Mouse (Mus musculus) mouse embryonic stem cell (cell line): ENCODE results near the gene Nxnl1.

Experiments
- in situ Hi-C, 2 experiments: fragments of 300-500 bp; cut with MboI; formaldehyde crosslinking; loops; 1 replicate in 1 of 2; 3 replicates in 1 of 2; pipeline ENCODE4 v1.14.3; 2019 to 2020; ENCODE audit warnings: low sequenced_read_pairs in 2 of 2, low pct_unique_long_range_greater_than_20kb in 1 of 2, mixed read lengths in 1 of 2; ENCODE audit not compliant: unreplicated experiment in 1 of 2

The Nxnl1 gene

DNA sequence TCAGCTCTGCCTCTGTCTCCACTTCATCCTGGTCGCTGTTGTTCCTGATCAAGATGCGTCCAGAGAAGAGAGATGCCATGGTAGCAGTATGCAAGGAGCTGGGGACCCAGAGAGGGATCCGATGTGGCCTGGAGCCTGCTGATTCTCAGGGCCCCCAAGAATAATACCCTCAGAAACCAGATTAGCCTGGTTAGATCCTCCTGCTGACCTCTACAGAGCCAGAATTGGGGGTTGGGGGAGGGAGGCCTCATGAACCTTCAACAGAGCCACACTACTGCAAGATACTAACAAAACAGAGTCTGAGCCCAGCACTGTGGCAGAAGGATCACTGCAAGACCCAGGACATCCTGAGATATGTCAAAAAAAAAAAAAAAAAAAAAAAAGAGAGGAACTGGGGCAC, at the start of gene Nxnl1:
TSS of gene Nxnl1 (minus strand) at position 101 of the 400 bp plus-strand sequence.
- in situ Hi-C loops = loop anchor here in 1 of 2 experiments (10.0 kb wide), 1 partner anchor 68 kb away; no protein-coding TSS in a partner anchor

GRCm38 (mm10) chr8:71613418-71613817, 47.0 kb upstream of the Nxnl1 start:
- in situ Hi-C loops = no loop called here

DNA sequence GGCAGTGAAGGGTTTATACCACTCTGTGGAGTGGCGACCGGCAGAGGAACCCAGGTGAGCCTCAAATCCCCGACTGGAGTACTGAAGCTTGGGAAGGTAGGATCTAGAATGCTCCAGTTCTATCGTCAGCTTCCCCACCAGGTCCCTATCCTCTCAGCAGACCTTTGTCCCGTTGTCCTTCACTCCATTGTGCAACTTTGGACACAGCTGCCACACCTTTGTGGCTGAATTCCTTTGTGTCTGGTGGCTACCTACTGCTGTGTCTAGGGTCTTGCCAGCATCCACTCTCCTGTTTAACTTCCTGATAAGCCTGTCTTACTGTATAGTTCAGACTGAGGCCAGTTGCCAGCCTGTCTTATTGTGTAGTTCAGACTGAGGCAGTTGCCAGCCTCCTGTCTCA, 45.7 kb upstream of the Nxnl1 start:
- in situ Hi-C loops = no loop called here

GRCm38 (mm10) chr8:71610822-71611651, 44.6 kb upstream of the Nxnl1 start, which contains the start of gene Colgalt1:
Gene Colgalt1 (plus strand): TSS chr8:71610998.
- in situ Hi-C loops = no loop called here

- in situ Hi-C loops = loop anchor here in 1 of 2 experiments (5.0 kb wide), 1 partner anchor 42 kb away; no protein-coding TSS in a partner anchor
Measured at GRCm38 (mm10) chr8:71604021-71604420, 37.6 kb upstream of the Nxnl1 start.

DNA sequence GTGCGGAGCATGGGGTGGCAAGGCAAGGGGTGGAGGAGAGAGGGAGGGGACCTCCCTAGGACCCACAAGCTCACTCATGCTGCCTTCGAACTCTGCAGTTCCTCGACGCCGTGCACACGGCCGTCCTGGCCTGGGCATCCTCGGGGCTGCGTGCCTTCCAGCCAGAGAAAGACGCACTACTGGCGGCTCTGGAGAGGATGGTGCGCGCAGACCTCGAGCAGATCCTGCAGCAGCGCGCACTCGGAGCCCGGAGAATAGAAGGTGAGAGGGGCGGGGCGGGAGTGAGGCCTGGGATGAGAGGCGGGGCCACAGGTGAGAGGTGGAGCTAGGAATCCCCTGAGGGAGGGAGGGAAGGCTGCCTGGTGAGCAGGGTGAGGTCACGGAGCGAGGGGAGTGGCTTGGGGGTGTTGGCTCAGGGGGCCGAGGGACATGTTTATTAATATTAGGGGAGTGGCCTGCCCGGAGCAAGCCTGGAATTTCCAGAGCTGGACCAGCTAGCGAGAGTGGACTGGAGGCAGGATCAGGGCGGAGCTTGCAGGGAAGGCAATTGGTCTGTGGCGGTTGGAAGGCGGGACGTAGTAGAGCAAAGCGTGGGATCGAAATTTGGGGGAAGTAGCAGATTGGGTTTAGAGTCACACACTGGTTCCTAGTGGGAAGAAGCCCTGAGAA, 36.4 kb upstream of the Nxnl1 start:
- in situ Hi-C loops = loop anchor here in 1 of 2 experiments (5.0 kb wide), 1 partner anchor 40 kb away; no protein-coding TSS in a partner anchor

DNA sequence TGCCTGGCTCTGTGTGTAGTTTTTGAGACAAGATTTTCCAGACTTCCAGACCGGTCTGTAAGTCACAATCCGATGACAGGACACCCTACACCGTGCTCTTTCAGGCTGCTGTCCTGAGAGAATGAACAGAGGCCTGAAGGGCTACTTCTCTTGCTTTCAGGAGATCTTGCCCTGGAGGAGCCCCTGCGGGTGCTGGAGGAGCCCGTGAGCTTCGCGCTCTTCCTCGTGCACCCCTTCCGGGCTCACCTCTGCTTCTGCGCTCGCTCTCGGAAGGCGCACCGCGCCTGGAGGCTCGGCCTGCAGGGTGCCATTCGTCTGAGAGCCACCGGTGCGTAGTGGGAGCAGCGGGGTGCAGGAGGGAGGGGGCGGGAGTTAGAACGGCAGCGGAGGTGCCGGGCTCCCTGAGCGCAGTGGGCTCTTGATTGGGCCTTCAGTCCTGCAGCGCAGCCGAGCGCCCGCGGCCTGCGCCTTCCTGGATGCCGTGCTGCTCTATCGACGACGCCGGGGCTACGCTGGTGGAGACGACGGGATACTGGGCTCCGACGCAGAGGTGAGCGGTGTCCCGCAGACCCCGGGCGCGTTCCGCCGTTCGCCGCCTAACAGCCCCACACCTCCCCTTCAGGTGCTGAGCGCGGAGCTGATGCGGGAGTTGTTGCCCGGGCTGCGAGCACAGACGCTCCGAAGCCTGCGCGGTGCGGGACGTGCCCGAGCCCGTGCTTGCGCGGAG, 35.7 kb upstream of the Nxnl1 start:
- in situ Hi-C loops = loop anchor here in 1 of 2 experiments (5.0 kb wide), 1 partner anchor 40 kb away; no protein-coding TSS in a partner anchor

DNA sequence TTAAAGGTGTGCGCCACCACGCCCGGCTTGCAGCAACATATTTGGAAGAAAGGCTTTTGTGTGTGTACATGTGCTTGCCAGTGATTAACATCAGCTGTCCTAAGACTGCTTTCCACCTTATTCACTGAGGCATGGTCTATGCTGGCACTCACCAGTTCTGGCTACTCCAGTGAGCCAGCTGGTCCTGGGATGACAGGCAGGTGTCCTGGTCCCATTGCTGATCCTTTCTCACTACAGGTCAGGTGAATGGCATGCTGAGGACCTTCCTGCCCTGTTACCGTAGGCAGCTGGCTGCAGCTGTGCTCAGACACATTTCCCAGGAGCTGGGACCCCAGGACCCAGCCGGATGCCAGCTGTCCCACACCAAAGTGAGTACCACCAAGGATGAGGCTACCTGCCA, 32.4 kb upstream of the Nxnl1 start:
- in situ Hi-C loops = no loop called here

GRCm38 (mm10) chr8:71598375-71598774, 32.0 kb upstream of the Nxnl1 start:
- in situ Hi-C loops = no loop called here

DNA sequence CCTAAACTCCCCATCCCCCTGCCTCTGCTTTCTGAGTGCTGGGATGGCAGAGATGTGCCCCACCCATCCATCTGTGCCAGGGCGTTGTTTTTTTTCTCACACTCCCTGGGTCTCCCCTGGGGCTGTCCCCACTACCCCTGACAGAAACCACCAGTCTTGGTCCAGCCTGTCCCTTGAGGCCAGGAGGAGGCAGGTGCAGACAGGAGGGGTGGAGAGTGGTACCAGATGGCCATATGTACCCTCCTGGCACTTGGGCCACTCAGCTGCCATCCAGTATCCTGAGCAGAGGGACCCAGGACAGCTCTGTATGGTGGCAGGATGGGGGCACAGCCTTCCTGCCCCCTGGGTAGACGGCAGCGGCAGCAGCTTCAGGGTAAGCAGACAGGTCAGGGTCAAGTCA, 31.1 kb upstream of the Nxnl1 start, which contains the start of gene Fam129c:
TSS of gene Fam129c (plus strand) at position 198 of the 400 bp plus-strand sequence.
- in situ Hi-C loops = no loop called here

- in situ Hi-C loops = no loop called here
Measured at GRCm38 (mm10) chr8:71596798-71597197, 30.4 kb upstream of the Nxnl1 start.

- in situ Hi-C loops = no loop called here
Measured at GRCm38 (mm10) chr8:71596384-71596783, 30.0 kb upstream of the Nxnl1 start.

DNA sequence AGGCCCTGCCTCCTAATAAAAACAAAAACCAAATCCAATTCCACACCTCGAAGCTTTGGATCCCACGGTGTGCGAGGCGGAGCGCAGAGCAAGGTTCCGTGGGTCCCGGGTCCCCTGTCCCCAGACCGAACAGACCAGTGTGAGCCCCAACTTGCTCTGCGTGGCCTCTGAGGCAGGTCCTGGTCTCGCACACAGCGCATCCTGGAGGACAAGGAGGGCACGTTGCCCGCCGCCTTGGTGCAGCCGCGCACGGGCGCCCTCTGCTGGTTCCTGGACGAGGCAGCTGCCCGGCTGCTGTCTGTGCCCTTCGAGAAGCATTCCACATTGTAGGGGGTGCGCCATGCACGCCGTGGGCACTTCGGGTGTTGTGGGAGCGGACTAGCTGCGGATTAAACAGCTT, 29.5 kb upstream of the Nxnl1 start:
- in situ Hi-C loops = no loop called here

- in situ Hi-C loops = no loop called here
Measured at GRCm38 (mm10) chr8:71594324-71594722, 27.9 kb upstream of the Nxnl1 start.

- in situ Hi-C loops = no loop called here
Measured at GRCm38 (mm10) chr8:71593556-71594323, 27.3 kb upstream of the Nxnl1 start.

DNA sequence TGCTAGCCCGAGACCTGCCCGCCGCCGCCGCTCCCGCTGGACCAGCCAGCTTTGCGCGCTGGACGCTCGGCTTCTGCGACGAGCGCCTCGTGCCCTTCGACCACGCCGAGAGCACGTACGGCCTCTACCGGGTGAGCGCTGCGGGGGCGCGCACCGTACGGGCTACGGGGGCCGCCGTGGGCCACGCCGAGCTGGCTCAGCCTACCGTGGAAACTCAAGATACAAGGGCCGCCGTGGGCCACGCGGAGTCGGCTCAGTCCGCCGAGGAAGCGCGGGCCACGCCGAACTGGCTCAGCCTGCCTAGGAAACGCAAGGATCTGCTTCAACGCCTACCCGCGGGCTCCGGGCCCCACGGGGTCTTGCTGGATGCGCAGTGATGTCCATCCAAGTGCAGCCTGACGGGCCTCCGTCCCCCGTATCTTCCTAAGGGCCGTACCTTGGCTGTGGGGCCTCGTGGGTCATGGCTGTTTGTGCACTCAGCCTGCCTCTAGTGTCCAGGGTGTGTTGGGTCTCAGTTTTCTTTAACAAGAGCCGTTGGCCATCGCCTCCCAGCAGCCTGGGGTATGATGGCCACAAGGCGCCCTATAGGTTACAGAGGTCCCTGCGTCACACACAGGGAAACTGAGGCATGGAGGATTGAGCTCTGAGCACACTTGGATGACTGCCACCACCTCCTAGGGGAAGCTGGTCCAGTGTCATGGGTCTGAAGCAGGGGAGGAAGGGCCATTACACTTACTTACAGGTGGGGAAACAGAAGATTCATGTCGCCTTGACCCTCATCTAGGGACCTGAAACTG, 26.2 kb upstream of the Nxnl1 start:
- in situ Hi-C loops = no loop called here
